Mouse (Mus musculus) neural tube, embryonic 15.5 days (tissue): ENCODE measurements around the gene Col6a2. TPM values are rescaled to one million over a fixed set of nuclear protein-coding genes. Genes with fewer than 3 reads are reported as not detected.

Source experiments
- ATAC-seq: fragments of 200-750 bp; cut with Nextera tagmentation; 2 replicates; pipeline ENCODE4 v1.8.0; 2017; ENCODE audit warnings: mild to moderate bottlenecking, moderate TSS enrichment, moderate library complexity; ENCODE audit not compliant: low FRiP score
- H3K27ac ChIP-seq: fragments of 300-500 bp; sonication (generic); replicated peaks from 2 replicates; pipeline ENCODE4 v1.5.1; 2015; ENCODE audit warnings: mild to moderate bottlenecking, inconsistent platforms
- H3K27me3 ChIP-seq: fragments of 300-500 bp; sonication (generic); replicated peaks from 2 replicates; pipeline ENCODE4 v1.6.1; 2015; ENCODE audit warnings: inconsistent platforms
- H3K36me3 ChIP-seq: fragments of 300-500 bp; sonication (generic); 2 replicates; pipeline ENCODE4 v1.6.1; 2015; ENCODE audit warnings: inconsistent platforms
- H3K4me1 ChIP-seq: fragments of 300-500 bp; sonication (generic); 2 replicates; pipeline ENCODE4 v1.6.1; 2015; ENCODE audit warnings: inconsistent platforms
- H3K4me2 ChIP-seq: fragments of 300-500 bp; sonication (generic); 2 replicates; pipeline ENCODE4 v1.6.1; 2015; ENCODE audit warnings: inconsistent platforms, mild to moderate bottlenecking, moderate library complexity
- H3K4me3 ChIP-seq: fragments of 300-500 bp; sonication (generic); replicated peaks from 2 replicates; pipeline ENCODE4 v1.5.1; 2015; ENCODE audit warnings: mild to moderate bottlenecking, inconsistent platforms
- H3K9ac ChIP-seq: fragments of 300-500 bp; sonication (generic); replicated peaks from 2 replicates; pipeline ENCODE4 v1.6.1; 2015; ENCODE audit warnings: mild to moderate bottlenecking, inconsistent platforms
- H3K9me3 ChIP-seq: fragments of 300-500 bp; sonication (generic); replicated peaks from 2 replicates; pipeline ENCODE4 v1.6.1; 2016; ENCODE audit warnings: inconsistent platforms
- WGBS: fragments of 180-500 bp; shearing (Covaris S2); methylation state at CpG from one replicate; pipeline ENCODE4 v1.1.7; 2015; ENCODE audit warnings: mixed read lengths; 5-methylcytosine and 5-hydroxymethylcytosine counted together
- polyA plus RNA-seq: library from polyadenylated mRNA; unstranded; fragments of >200 nt; fragmentation: Nextera tagmentation; extraction: Ambion mirVana; gene quantifications from 2 replicates; pipeline ENCODE4 v1.2.1, GENCODE M21; 2015

Col6a2 gene
- polyA plus RNA-seq, 1 experiment from 2014 or later: 28.5 TPM

GRCm38 (mm10) chr10:76647390-76647789, 24.0 kb upstream of the Col6a2 start:
- H3K4me2 ChIP-seq: no peak overlapping the region
- H3K36me3 ChIP-seq: no peaks in the 10 kb centered on the region
- H3K27me3 ChIP-seq: no peaks in the 10 kb centered on the region
- no peaks in the 10 kb centered on the region for H3K4me1 ChIP-seq
- 81% methylated on average over 3 of the region's 3 CpGs for WGBS
- H3K9ac ChIP-seq: no peak overlapping the region
- no peak overlapping the region for H3K27ac ChIP-seq
- ATAC-seq: no peak
- no peaks in the 10 kb centered on the region for H3K9me3 ChIP-seq
- H3K4me3 ChIP-seq: no peak overlapping the region

- H3K4me3 ChIP-seq: no peak overlapping the region
- H3K27ac ChIP-seq: no peak overlapping the region
- no peaks in the 10 kb centered on the region for H3K27me3 ChIP-seq
- no peak overlapping the region for H3K9ac ChIP-seq
- no peaks in the 10 kb centered on the region for H3K9me3 ChIP-seq
- H3K4me1 ChIP-seq: no peaks in the 10 kb centered on the region
- H3K4me2 ChIP-seq: no peak overlapping the region
- no peak for ATAC-seq
- WGBS: 88% methylated on average over 4 of the region's 4 CpGs
- H3K36me3 ChIP-seq: no peaks in the 10 kb centered on the region
Measured at GRCm38 (mm10) chr10:76645686-76646085, 22.3 kb upstream of the Col6a2 start.

DNA sequence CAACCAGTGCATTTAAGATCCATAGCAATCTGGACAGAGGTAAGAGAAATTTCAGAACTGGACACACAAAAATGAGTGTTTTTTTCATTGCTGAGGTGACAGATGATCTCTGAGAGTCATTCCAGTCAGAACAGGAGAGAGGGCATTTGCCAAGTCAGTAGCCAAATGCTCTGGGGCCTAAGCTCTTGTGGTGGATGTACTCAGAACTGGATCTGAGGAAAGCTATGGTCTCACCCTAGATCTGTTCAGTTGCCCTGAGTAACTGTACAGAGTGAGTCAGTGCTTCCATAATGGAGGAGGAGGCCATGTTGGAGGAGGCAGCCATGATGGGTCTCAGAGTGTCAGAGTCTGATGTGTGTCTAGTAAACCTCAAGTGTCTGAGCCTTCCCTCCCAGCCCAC, 21.6 kb upstream of the Col6a2 start:
- no peak overlapping the region for H3K27ac ChIP-seq
- H3K4me2 ChIP-seq: no peak overlapping the region
- H3K36me3 ChIP-seq: no peaks in the 10 kb centered on the region
- no peaks in the 10 kb centered on the region for H3K27me3 ChIP-seq
- H3K4me1 ChIP-seq: no peaks in the 10 kb centered on the region
- H3K9me3 ChIP-seq: no peaks in the 10 kb centered on the region
- ATAC-seq: no peak
- H3K4me3 ChIP-seq: no peak overlapping the region
- no peak overlapping the region for H3K9ac ChIP-seq

DNA sequence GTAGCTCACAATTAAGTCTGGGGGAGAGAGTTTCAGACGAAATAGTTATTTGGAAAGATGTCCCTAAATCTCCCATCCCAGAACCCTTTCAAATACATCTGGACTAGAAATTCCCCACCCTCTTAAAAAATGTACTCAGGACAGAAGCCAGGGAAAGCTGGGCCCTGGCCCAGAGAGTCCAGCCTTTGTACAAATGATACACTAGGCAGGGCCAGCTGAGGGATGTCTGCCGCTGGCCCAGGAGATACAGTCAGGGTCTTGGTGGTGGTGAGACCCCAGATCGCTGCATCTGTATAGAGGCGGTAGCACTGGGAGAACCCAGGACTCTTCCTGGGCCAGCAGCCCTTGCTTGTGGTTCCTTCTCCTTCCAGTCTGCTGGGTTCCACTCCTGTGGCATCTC, 20.6 kb upstream of the Col6a2 start:
- H3K4me3 ChIP-seq: no peak overlapping the region
- WGBS: 82% methylated on average over 4 of the region's 4 CpGs
- ATAC-seq: no peak

GRCm38 (mm10) chr10:76643446-76643845, 20.0 kb upstream of the Col6a2 start:
- Histone ChIP-seq H3K4me3 (no peak overlapping the region), H3K9me3 (no peaks in the 10 kb centered on the region), H3K4me2 (no peak overlapping the region), H3K9ac (no peak overlapping the region), H3K4me1 (no peaks in the 10 kb centered on the region), H3K27me3 (no peaks in the 10 kb centered on the region), H3K36me3 (no peaks in the 10 kb centered on the region), H3K27ac (no peak overlapping the region; the same call in 1 of the 2 replicates)
- WGBS: 74% methylated on average over 9 of the region's 9 CpGs
- no peak for ATAC-seq

More for the DNA sequence above, 20.6 kb upstream of the Col6a2 start:
- Histone ChIP-seq H3K4me1 (no peaks in the 10 kb centered on the region), H3K9ac (no peak overlapping the region), H3K27me3 (no peaks in the 10 kb centered on the region), H3K36me3 (no peaks in the 10 kb centered on the region), H3K4me2 (no peak overlapping the region), H3K27ac (no peak overlapping the region; the same call in 1 of the 2 replicates), H3K9me3 (no peaks in the 10 kb centered on the region)

DNA sequence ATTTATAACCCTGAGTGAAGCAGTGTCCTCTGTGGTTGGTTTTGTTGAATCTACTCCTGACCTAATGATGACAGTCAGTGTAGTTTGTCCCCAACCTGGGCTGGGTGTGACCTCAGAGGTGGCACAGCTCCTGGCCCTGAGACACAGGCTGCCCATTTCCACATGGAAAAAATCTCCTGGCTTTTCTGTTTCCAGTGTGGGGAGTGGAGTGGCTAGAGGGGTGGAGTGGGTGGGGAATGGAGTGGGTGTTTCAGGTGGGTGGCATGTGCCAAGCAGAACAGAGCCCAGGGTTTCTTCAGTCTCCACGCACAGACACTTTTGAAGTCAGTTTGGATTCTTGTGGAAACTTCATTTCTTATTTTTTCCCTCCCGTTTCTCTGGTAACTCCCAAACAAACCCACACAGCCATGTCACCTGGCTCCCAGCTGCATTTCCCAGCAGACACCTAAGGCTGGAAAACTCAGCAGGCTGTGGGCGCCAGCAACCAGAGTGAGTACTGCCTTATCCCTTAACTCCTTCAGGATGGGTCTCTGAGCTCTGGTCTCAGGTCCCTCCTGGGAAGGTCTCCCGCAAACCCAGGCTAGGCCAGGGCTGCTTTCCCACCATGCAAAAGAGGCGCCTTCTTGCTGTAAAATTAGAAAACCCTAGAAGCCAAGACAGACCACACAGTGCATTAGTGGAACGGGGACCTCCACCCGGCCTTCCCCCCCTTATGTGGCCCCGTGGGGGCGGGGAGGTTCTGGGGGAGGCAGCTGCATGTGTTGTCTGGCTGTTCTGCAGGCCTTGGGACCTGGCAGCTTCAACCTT, 19.4 kb upstream of the Col6a2 start:
- Histone ChIP-seq H3K9me3 (no peaks in the 10 kb centered on the region), H3K4me3 (no peak overlapping the region), H3K27me3 (no peaks in the 10 kb centered on the region), H3K4me2 (no peak overlapping the region), H3K27ac (peak overlapping the region; percentile 49), H3K36me3 (no peaks in the 10 kb centered on the region), H3K9ac (no peak overlapping the region), H3K4me1 (no peaks in the 10 kb centered on the region)
- 81% methylated on average over 9 of the region's 9 CpGs for WGBS
- no peak for ATAC-seq

- no peak overlapping the region for H3K4me2 ChIP-seq
- H3K36me3 ChIP-seq: no peaks in the 10 kb centered on the region
- no peaks in the 10 kb centered on the region for H3K4me1 ChIP-seq
- H3K9ac ChIP-seq: no peak overlapping the region
- H3K4me3 ChIP-seq: no peak overlapping the region
- no peaks in the 10 kb centered on the region for H3K27me3 ChIP-seq
- no peak for ATAC-seq
- H3K27ac ChIP-seq: no peak overlapping the region
- 85% methylated on average over 13 of the region's 13 CpGs for WGBS
- H3K9me3 ChIP-seq: no peaks in the 10 kb centered on the region
Measured at GRCm38 (mm10) chr10:76641894-76642627, 18.6 kb upstream of the Col6a2 start.

GRCm38 (mm10) chr10:76639952-76640351, 16.5 kb upstream of the Col6a2 start:
- WGBS: 97% methylated on average over 2 of the region's 2 CpGs
- no peak overlapping the region for H3K9ac ChIP-seq
- no peaks in the 10 kb centered on the region for H3K9me3 ChIP-seq
- H3K36me3 ChIP-seq: no peaks in the 10 kb centered on the region
- H3K27ac ChIP-seq: no peak overlapping the region
- H3K4me1 ChIP-seq: no peaks in the 10 kb centered on the region
- no peaks in the 10 kb centered on the region for H3K27me3 ChIP-seq
- no peak for ATAC-seq
- no peak overlapping the region for H3K4me3 ChIP-seq
- H3K4me2 ChIP-seq: no peak overlapping the region

DNA sequence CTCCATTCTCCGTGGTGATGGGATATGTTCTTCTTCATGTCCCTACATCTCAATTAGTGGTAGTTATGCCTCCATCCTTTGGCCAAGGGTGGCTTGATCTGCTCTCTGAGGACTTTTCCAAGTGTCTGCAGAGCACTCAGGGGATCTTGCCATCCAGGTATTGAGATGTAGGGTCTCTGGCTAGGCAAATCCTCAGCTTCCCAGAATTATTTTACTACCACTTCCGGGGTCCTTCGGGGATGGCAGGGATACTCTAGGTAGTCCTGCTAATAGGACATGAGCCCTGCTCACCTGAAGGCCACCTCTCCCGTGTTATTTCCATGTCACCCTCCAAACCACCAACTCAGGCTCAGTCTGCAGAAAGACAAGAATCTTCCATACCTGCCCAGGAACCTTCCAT, 13.2 kb upstream of the Col6a2 start:
- Histone ChIP-seq H3K4me3 (no peak overlapping the region), H3K27ac (no peak overlapping the region), H3K4me2 (no peak overlapping the region), H3K36me3 (no peaks in the 10 kb centered on the region), H3K27me3 (no peaks in the 10 kb centered on the region), H3K9ac (no peak overlapping the region), H3K9me3 (no peaks in the 10 kb centered on the region), H3K4me1 (no peaks in the 10 kb centered on the region)
- no peak for ATAC-seq
- WGBS: 89% methylated on average over 4 of the region's 4 CpGs

GRCm38 (mm10) chr10:76636026-76636425, 12.6 kb upstream of the Col6a2 start:
- no peaks in the 10 kb centered on the region for H3K4me1 ChIP-seq
- H3K4me2 ChIP-seq: no peak overlapping the region
- no peak for ATAC-seq
- H3K9ac ChIP-seq: no peak overlapping the region
- no peak overlapping the region for H3K4me3 ChIP-seq
- no peak overlapping the region for H3K27ac ChIP-seq
- no peaks in the 10 kb centered on the region for H3K36me3 ChIP-seq
- H3K27me3 ChIP-seq: no peaks in the 10 kb centered on the region
- 84% methylated on average over 3 of the region's 3 CpGs for WGBS
- no peaks in the 10 kb centered on the region for H3K9me3 ChIP-seq

DNA sequence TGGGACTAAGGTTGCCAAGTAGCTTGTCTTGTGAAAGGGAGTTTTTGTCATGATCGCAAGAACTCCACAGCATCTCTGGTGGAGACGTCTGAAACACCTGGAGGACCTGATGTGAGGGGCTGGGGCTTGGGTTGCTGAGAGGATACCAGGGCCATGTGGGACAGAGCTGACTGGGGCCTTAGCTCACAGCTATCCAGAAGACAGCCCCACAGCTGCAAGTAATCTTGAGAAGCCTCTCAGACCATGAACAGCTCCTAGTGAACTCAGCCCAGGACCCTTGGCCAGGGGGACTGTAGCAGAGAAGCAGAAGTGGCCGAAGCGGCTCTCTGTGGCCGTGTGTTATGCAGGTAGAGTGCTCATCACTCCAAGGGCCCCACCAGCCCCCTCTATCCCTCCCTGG, 11.2 kb upstream of the Col6a2 start:
- no peaks in the 10 kb centered on the region for H3K27me3 ChIP-seq
- no peak overlapping the region for H3K4me3 ChIP-seq
- H3K36me3 ChIP-seq: no peaks in the 10 kb centered on the region
- H3K27ac ChIP-seq: no peak overlapping the region
- ATAC-seq: no peak
- H3K9ac ChIP-seq: no peak overlapping the region
- WGBS: 89% methylated on average over 5 of the region's 5 CpGs
- H3K4me2 ChIP-seq: no peak overlapping the region
- H3K9me3 ChIP-seq: no peaks in the 10 kb centered on the region
- no peaks in the 10 kb centered on the region for H3K4me1 ChIP-seq

DNA sequence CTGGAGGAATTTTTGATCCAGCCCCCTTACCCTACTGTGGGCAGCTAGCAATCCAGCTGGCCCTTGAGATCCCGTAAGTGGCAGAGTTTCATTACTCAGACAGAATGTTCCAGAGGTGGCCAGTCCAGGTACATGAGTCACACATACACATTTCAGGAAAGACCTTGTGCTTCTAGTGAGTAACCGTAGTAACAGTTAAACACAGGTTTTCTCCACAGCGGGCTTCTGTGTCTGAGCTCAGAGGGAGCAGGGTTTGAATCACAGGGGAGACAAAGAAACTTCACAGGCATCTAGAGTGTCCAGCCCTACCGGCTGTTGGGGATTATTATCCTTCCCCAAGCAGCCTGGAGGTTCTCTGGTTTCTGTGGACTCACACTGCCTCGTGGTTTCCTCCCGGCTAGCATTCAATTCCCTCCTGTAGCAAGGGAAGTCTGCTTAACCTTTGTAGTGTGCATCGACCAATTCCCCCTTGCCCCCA, 10.7 kb upstream of the Col6a2 start:
- Histone ChIP-seq H3K36me3 (no peaks in the 10 kb centered on the region), H3K4me2 (no peak overlapping the region), H3K9me3 (no peaks in the 10 kb centered on the region), H3K9ac (no peak overlapping the region), H3K4me3 (no peak overlapping the region), H3K27ac (no peak overlapping the region), H3K4me1 (no peaks in the 10 kb centered on the region), H3K27me3 (no peaks in the 10 kb centered on the region)
- ATAC-seq: no peak
- 65% methylated on average over 7 of the region's 7 CpGs for WGBS
